25 mouse cellular contexts compared by ENCODE assay signal in the genomic region with DNA sequence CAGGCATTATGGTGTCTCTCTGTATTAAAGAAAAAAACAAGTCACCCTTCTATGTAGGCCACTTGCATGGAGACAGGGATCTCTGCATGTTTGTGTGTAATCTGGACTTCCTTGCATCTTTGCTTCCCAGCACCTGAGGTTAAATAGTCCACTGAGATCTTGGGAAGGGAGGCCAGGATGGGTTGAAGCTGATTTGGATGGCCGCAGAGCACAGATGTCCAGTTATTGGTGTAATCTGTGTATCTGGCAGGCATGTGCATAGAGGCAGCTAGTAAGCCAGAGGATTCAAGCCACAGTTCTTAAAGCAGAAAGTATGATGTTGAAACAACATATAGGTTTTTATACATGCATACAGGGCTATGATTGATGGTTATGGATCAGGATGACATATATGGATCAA.
DNase-seq lines count a peak whose midpoint lies in the region; ATAC-seq and TF ChIP-seq lines count a peak whose summit lies in the region.
"Had no signal": no experiment of that assay in that cellular context is flagged by ENCODE, and none has a peak within 500 bp of the region (broad histone marks: within the 10 kb centered on the region; RNA-seq: fewer than 3 reads in every experiment).

No protein-coding gene starts in this region.

- H3K4me1 ChIP-seq in cerebellum, adult 2 months (ENCODE audit: control insufficient read depth, insufficient read depth, low read length), result no peaks in the 10 kb centered on the region
- no peaks in the 10 kb centered on the region for H3K4me1 ChIP-seq in hindbrain, embryonic 16.5 days (ENCODE audit: control insufficient read depth, insufficient read depth, low read depth, low read length)
- H3K4me1 ChIP-seq in heart, embryonic 10.5 days, result no peaks in the 10 kb centered on the region
- H3K4me1 ChIP-seq: forebrain, embryonic 13.5 days; hindbrain, embryonic 12.5 days; limb, embryonic 12.5 days; liver, embryonic 15.5 days; midbrain, embryonic 10.5 days; midbrain, embryonic 15.5 days; neural tube, embryonic 15.5 days; stomach, embryonic 15.5 days had no signal

- no peak overlapping the region for H3K4me3 ChIP-seq in cerebellum, adult 2 months (replicated peaks; ENCODE audit: insufficient read depth, low read depth, low read length)
- no peak overlapping the region for H3K4me3 ChIP-seq in hindbrain, embryonic 16.5 days (ENCODE audit: low read length)
- no peak overlapping the region for H3K4me3 ChIP-seq in heart, embryonic 10.5 days
- H3K4me3 ChIP-seq: forebrain, embryonic 13.5 days; hindbrain, embryonic 12.5 days; limb, embryonic 12.5 days; liver, embryonic 15.5 days; midbrain, embryonic 10.5 days; midbrain, embryonic 15.5 days; neural tube, embryonic 15.5 days; stomach, embryonic 15.5 days had no signal

- TF ChIP-seq CTCF in cerebellum, adult 2 months (IDR thresholded peaks at IDR 0.05; ENCODE audit: borderline replicate concordance, insufficient read depth, low read depth, low read length), result no peak

- no peak for TF ChIP-seq POLR2A in cerebellum, adult 2 months (IDR thresholded peaks at IDR 0.05; ENCODE audit: borderline replicate concordance, insufficient read depth, low read length)

- peak; percentile 6 for DNase-seq in gastrocnemius, postnatal 25 days
- no peak for DNase-seq in gastrocnemius, postnatal 14 days
- DNase-seq in cerebellum, adult 2 months, result peak; percentile 32 to 69
- peak; percentile 50 for DNase-seq in cerebellum, adult 9-10 months
- DNase-seq in cerebellum, postnatal 36 days, result peak; percentile 40
- no peak for DNase-seq in heart, embryonic 10.5 days (ENCODE audit: low spot score)
- DNase-seq: B cell, adult 2 months; kidney, adult 8-10 months; lung, embryonic 14.5 days; lung, postnatal 14 days; retina, postnatal 1 day; right cerebral cortex, postnatal 14 days; thymus, postnatal 14 days had no signal

- no peaks in the 10 kb centered on the region for H3K27me3 ChIP-seq in cerebellum, adult 2 months (ENCODE audit: control insufficient read depth, insufficient read depth, low read length)
- H3K27me3 ChIP-seq in hindbrain, embryonic 16.5 days (replicated peaks; ENCODE audit: control insufficient read depth, insufficient read depth, low read length), result no peaks in the 10 kb centered on the region
- no peaks in the 10 kb centered on the region for H3K27me3 ChIP-seq in heart, embryonic 10.5 days (ENCODE audit: insufficient read depth, poor library complexity, severe bottlenecking)
- H3K27me3 ChIP-seq: forebrain, embryonic 13.5 days; hindbrain, embryonic 12.5 days; limb, embryonic 12.5 days; liver, embryonic 15.5 days; midbrain, embryonic 15.5 days; neural tube, embryonic 15.5 days; stomach, embryonic 15.5 days had no signal

- no peak for ATAC-seq in hindbrain, embryonic 16.5 days
- ATAC-seq: forebrain, embryonic 13.5 days; intestine, embryonic 16.5 days; midbrain, embryonic 15.5 days had no signal

- intact Hi-C loops in gastrocnemius, postnatal 14 days (cut with DNase I; ENCODE audit: low total_unique reads), result no loop called here

- H3K36me3 ChIP-seq in hindbrain, embryonic 16.5 days (ENCODE audit: control insufficient read depth, insufficient read depth, low read length), result no peaks in the 10 kb centered on the region
- no peaks in the 10 kb centered on the region for H3K36me3 ChIP-seq in heart, embryonic 10.5 days
- H3K36me3 ChIP-seq: hindbrain, embryonic 12.5 days; limb, embryonic 12.5 days; liver, embryonic 15.5 days; midbrain, embryonic 10.5 days; midbrain, embryonic 15.5 days; neural tube, embryonic 15.5 days; stomach, embryonic 15.5 days had no signal

- 23% methylated on average over 1 of the region's 1 CpGs for WGBS in cerebellum, adult 2 months
- WGBS in hindbrain, embryonic 16.5 days, result 80% methylated on average over 1 of the region's 1 CpGs
- 82% methylated on average over 1 of the region's 1 CpGs for WGBS in heart, embryonic 10.5 days

- H3K9me3 ChIP-seq in hindbrain, embryonic 16.5 days (ENCODE audit: control insufficient read depth, low read length), result no peaks in the 10 kb centered on the region
- H3K9me3 ChIP-seq in heart, embryonic 10.5 days, result no peaks in the 10 kb centered on the region
- H3K9me3 ChIP-seq: forebrain, embryonic 13.5 days; hindbrain, embryonic 12.5 days; limb, embryonic 12.5 days; liver, embryonic 15.5 days; midbrain, embryonic 10.5 days; midbrain, embryonic 15.5 days; neural tube, embryonic 15.5 days; stomach, embryonic 15.5 days had no signal

- H3K9ac ChIP-seq in hindbrain, embryonic 16.5 days (ENCODE audit: low read depth, low read length), result no peak overlapping the region
- H3K9ac ChIP-seq: forebrain, embryonic 13.5 days; hindbrain, embryonic 12.5 days; limb, embryonic 12.5 days; liver, embryonic 15.5 days; lung, embryonic 14.5 days; midbrain, embryonic 15.5 days; neural tube, embryonic 15.5 days; stomach, embryonic 15.5 days had no signal

- H3K27ac ChIP-seq in cerebellum, adult 2 months (ENCODE audit: insufficient read depth, low read length), result no peak overlapping the region
- H3K27ac ChIP-seq in hindbrain, embryonic 16.5 days (ENCODE audit: low read depth, low read length), result no peak overlapping the region
- H3K27ac ChIP-seq in heart, embryonic 10.5 days, result no peak overlapping the region
- H3K27ac ChIP-seq: forebrain, embryonic 13.5 days; hindbrain, embryonic 12.5 days; kidney, postnatal 0 days; limb, embryonic 12.5 days; liver, embryonic 15.5 days; midbrain, embryonic 10.5 days; midbrain, embryonic 15.5 days; neural tube, embryonic 15.5 days; stomach, embryonic 15.5 days had no signal

- H3K4me2 ChIP-seq in hindbrain, embryonic 16.5 days (ENCODE audit: low read length), result no peak overlapping the region
- H3K4me2 ChIP-seq: forebrain, embryonic 13.5 days; heart, embryonic 11.5 days; hindbrain, embryonic 12.5 days; limb, embryonic 12.5 days; liver, embryonic 15.5 days; lung, embryonic 14.5 days; midbrain, embryonic 15.5 days; neural tube, embryonic 15.5 days; stomach, embryonic 15.5 days had no signal

Comparison
In these comparisons a context has a peak if more than half of its experiments do, and no peak if none do; other contexts are left out.
1. DNase-seq: peak in gastrocnemius, postnatal 25 days (single experiment), cerebellum, adult 2 months (2 of 2), cerebellum, adult 9-10 months (single experiment) and cerebellum, postnatal 36 days (2 of 2); none in gastrocnemius, postnatal 14 days (single experiment) and heart, embryonic 10.5 days (single experiment).